Mouse (Mus musculus): Measurements from ENCODE around the gene Ptgds. TPM values are rescaled to one million over a fixed set of nuclear protein-coding genes. Genes with fewer than 3 reads are reported as not detected.

The Ptgds gene
- polyA plus RNA-seq, 1 experiment from 2014 or later: 6.1 TPM

DNA sequence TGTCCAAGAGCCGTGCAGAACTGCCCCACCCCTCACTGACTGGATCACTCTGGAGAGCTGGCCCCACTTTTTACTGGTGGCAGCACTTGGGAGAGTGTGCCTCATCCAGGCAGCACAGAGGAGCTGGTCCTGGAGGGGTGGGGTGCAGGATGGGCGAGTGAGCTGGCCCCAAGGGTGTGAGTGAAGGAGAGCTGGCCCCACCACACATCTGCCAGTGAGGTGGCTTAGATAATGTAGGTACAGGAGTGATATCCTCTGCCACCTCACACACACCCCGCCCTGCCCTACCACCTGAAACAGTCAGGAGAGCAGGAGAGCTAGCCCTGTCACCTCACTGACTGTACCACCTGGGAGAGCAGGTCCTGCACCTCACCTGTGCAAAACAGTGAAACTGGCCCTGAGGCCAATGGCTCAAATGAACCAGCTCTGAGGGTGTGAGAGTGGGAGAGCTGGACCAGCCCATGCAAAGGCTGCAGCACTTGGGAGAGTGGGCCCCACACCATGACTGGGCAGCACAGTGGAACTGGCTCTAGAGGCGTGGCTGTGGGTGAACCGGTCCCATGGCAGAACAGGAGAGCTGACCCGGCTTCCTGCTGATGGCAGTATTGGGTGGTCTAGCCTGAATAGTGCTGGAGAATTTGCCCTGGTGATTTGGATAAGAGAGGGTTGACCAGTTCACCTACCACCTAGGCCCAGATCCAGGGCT is 18.3 kb upstream of the Ptgds start:
- H3K4me2 ChIP-seq (ENCODE audit: low read depth, low read length): no peak overlapping the region
- 59% methylated on average over 6 of the region's 6 CpGs for WGBS
- H3K4me1 ChIP-seq (ENCODE audit: control insufficient read depth, insufficient read depth, low read length): no peaks in the 10 kb centered on the region
- H3K9me3 ChIP-seq (replicated peaks; ENCODE audit: control insufficient read depth, low read length): no peaks in the 10 kb centered on the region
- peak overlapping the region; percentile 21; the same call in 1 of the 2 replicates for H3K27ac ChIP-seq (ENCODE audit: low read length)
- H3K4me3 ChIP-seq (replicated peaks; ENCODE audit: low read length): no peak overlapping the region
- ATAC-seq (ENCODE audit: insufficient read depth, low FRiP score): peak; percentile 19; the same call in 1 of the 2 replicates
- H3K27me3 ChIP-seq (ENCODE audit: control insufficient read depth, insufficient read depth, low read length): no peaks in the 10 kb centered on the region
- no peak overlapping the region for H3K9ac ChIP-seq (ENCODE audit: low read length)
- no peaks in the 10 kb centered on the region for H3K36me3 ChIP-seq (ENCODE audit: control insufficient read depth, insufficient read depth, low read length)

GRCm38 (mm10) chr2:25484901-25485647 is 15.2 kb upstream of the Ptgds start:
- Histone ChIP-seq H3K4me1 (ENCODE audit: control insufficient read depth, insufficient read depth, low read length) (no peaks in the 10 kb centered on the region), H3K36me3 (ENCODE audit: control insufficient read depth, insufficient read depth, low read length) (no peaks in the 10 kb centered on the region), H3K27me3 (ENCODE audit: control insufficient read depth, insufficient read depth, low read length) (no peaks in the 10 kb centered on the region), H3K27ac (ENCODE audit: low read length) (peak overlapping the region; percentile 59), H3K9ac (ENCODE audit: low read length) (no peak overlapping the region), H3K9me3 (replicated peaks; ENCODE audit: control insufficient read depth, low read length) (no peaks in the 10 kb centered on the region), H3K4me2 (ENCODE audit: low read depth, low read length) (no peak overlapping the region), H3K4me3 (replicated peaks; ENCODE audit: low read length) (no peak overlapping the region)
- 52% methylated on average over 11 of the region's 11 CpGs for WGBS
- ATAC-seq (ENCODE audit: insufficient read depth, low FRiP score): peak; percentile 69

GRCm38 (mm10) chr2:25482969-25483368 is 13.1 kb upstream of the Ptgds start:
- Histone ChIP-seq H3K4me2 (ENCODE audit: low read depth, low read length) (no peak overlapping the region), H3K27ac (ENCODE audit: low read length) (no peak overlapping the region), H3K9me3 (replicated peaks; ENCODE audit: control insufficient read depth, low read length) (no peaks in the 10 kb centered on the region), H3K4me3 (replicated peaks; ENCODE audit: low read length) (no peak overlapping the region), H3K36me3 (ENCODE audit: control insufficient read depth, insufficient read depth, low read length) (no peaks in the 10 kb centered on the region), H3K9ac (ENCODE audit: low read length) (no peak overlapping the region), H3K4me1 (ENCODE audit: control insufficient read depth, insufficient read depth, low read length) (no peaks in the 10 kb centered on the region), H3K27me3 (ENCODE audit: control insufficient read depth, insufficient read depth, low read length) (no peaks in the 10 kb centered on the region)
- no peak for ATAC-seq (ENCODE audit: insufficient read depth, low FRiP score)
- WGBS: 27% methylated on average over 7 of the region's 7 CpGs

GRCm38 (mm10) chr2:25480541-25480940 is 10.7 kb upstream of the Ptgds start:
- no peak for ATAC-seq (ENCODE audit: insufficient read depth, low FRiP score)
- H3K4me2 ChIP-seq (ENCODE audit: low read depth, low read length): no peak overlapping the region
- no peaks in the 10 kb centered on the region for H3K36me3 ChIP-seq (ENCODE audit: control insufficient read depth, insufficient read depth, low read length)
- H3K27ac ChIP-seq (ENCODE audit: low read length): peak overlapping the region; percentile 78
- 72% methylated on average over 1 of the region's 1 CpGs for WGBS
- no peaks in the 10 kb centered on the region for H3K27me3 ChIP-seq (ENCODE audit: control insufficient read depth, insufficient read depth, low read length)
- H3K9ac ChIP-seq (ENCODE audit: low read length): no peak overlapping the region
- H3K4me1 ChIP-seq (ENCODE audit: control insufficient read depth, insufficient read depth, low read length): no peaks in the 10 kb centered on the region
- H3K9me3 ChIP-seq (replicated peaks; ENCODE audit: control insufficient read depth, low read length): no peaks in the 10 kb centered on the region
- no peak overlapping the region for H3K4me3 ChIP-seq (replicated peaks; ENCODE audit: low read length)

- no peak for ATAC-seq (ENCODE audit: insufficient read depth, low FRiP score)
- WGBS: 54% methylated on average over 10 of the region's 10 CpGs
- Histone ChIP-seq H3K4me3 (replicated peaks; ENCODE audit: low read length) (no peak overlapping the region), H3K4me2 (ENCODE audit: low read depth, low read length) (no peak overlapping the region), H3K9ac (ENCODE audit: low read length) (no peak overlapping the region), H3K4me1 (ENCODE audit: control insufficient read depth, insufficient read depth, low read length) (no peaks in the 10 kb centered on the region), H3K9me3 (replicated peaks; ENCODE audit: control insufficient read depth, low read length) (no peaks in the 10 kb centered on the region), H3K27me3 (ENCODE audit: control insufficient read depth, insufficient read depth, low read length) (no peaks in the 10 kb centered on the region), H3K27ac (ENCODE audit: low read length) (peak overlapping the region; percentile 78), H3K36me3 (ENCODE audit: control insufficient read depth, insufficient read depth, low read length) (no peaks in the 10 kb centered on the region)
Observed at GRCm38 (mm10) chr2:25479551-25480311, 9.9 kb upstream of the Ptgds start.

GRCm38 (mm10) chr2:25477967-25478675 is 8.3 kb upstream of the Ptgds start:
- H3K27me3 ChIP-seq (ENCODE audit: control insufficient read depth, insufficient read depth, low read length): no peaks in the 10 kb centered on the region
- H3K27ac ChIP-seq (ENCODE audit: low read length): no peak overlapping the region
- no peak overlapping the region for H3K4me2 ChIP-seq (ENCODE audit: low read depth, low read length)
- no peak overlapping the region for H3K9ac ChIP-seq (ENCODE audit: low read length)
- ATAC-seq (ENCODE audit: insufficient read depth, low FRiP score): no peak
- no peaks in the 10 kb centered on the region for H3K36me3 ChIP-seq (ENCODE audit: control insufficient read depth, insufficient read depth, low read length)
- no peaks in the 10 kb centered on the region for H3K9me3 ChIP-seq (replicated peaks; ENCODE audit: control insufficient read depth, low read length)
- H3K4me1 ChIP-seq (ENCODE audit: control insufficient read depth, insufficient read depth, low read length): no peaks in the 10 kb centered on the region
- 87% methylated on average over 3 of the region's 3 CpGs for WGBS
- no peak overlapping the region for H3K4me3 ChIP-seq (replicated peaks; ENCODE audit: low read length)

DNA sequence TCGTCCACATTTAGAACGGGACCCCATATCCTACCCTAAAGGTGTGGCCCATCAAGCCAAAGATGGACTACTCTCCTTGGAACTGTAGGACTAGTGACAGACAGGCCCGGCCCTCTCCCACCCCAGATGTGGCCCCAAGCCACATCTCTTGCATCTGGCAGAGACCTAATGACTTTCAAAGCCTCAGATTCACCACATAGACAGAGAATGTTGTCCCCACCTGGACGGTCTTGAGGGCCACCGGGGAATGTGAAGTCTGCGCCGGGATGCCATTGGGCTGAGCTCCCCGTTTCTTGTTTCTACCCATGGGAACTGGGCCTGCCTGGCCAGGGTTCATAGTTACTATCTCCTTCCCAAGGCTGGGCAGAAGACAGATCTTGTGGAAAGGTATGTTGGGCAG is 7.7 kb upstream of the Ptgds start:
- Histone ChIP-seq H3K27ac (ENCODE audit: low read length) (no peak overlapping the region), H3K9me3 (replicated peaks; ENCODE audit: control insufficient read depth, low read length) (no peaks in the 10 kb centered on the region), H3K27me3 (ENCODE audit: control insufficient read depth, insufficient read depth, low read length) (no peaks in the 10 kb centered on the region), H3K4me1 (ENCODE audit: control insufficient read depth, insufficient read depth, low read length) (no peaks in the 10 kb centered on the region), H3K36me3 (ENCODE audit: control insufficient read depth, insufficient read depth, low read length) (no peaks in the 10 kb centered on the region), H3K4me3 (replicated peaks; ENCODE audit: low read length) (no peak overlapping the region), H3K9ac (ENCODE audit: low read length) (no peak overlapping the region), H3K4me2 (ENCODE audit: low read depth, low read length) (no peak overlapping the region)
- no peak for ATAC-seq (ENCODE audit: insufficient read depth, low FRiP score)
- 89% methylated on average over 8 of the region's 8 CpGs for WGBS

- H3K4me2 ChIP-seq (ENCODE audit: low read depth, low read length): no peak overlapping the region
Observed at GRCm38 (mm10) chr2:25472550-25472949, 2.7 kb upstream of the Ptgds start.

More at GRCm38 (mm10) chr2:25472550-25472949, 2.7 kb upstream of the Ptgds start:
- no peaks in the 10 kb centered on the region for H3K36me3 ChIP-seq (ENCODE audit: control insufficient read depth, insufficient read depth, low read length)
- no peaks in the 10 kb centered on the region; the same call in 1 of the 2 replicates for H3K27me3 ChIP-seq (ENCODE audit: control insufficient read depth, insufficient read depth, low read length)
- no peak overlapping the region for H3K9ac ChIP-seq (ENCODE audit: low read length)
- H3K4me3 ChIP-seq (replicated peaks; ENCODE audit: low read length): no peak overlapping the region
- WGBS: 70% methylated on average over 2 of the region's 2 CpGs
- H3K4me1 ChIP-seq (ENCODE audit: control insufficient read depth, insufficient read depth, low read length): no peaks in the 10 kb centered on the region
- no peak for ATAC-seq (ENCODE audit: insufficient read depth, low FRiP score)
- no peak overlapping the region for H3K27ac ChIP-seq (ENCODE audit: low read length)
- no peaks in the 10 kb centered on the region for H3K9me3 ChIP-seq (replicated peaks; ENCODE audit: control insufficient read depth, low read length)
